8 mouse cellular contexts compared by ENCODE assay signal in genomic region chr3:97888168-97888901, GRCm38 (mm10). TPM values are rescaled to one million over a fixed set of nuclear protein-coding genes. Genes with fewer than 3 reads are reported as not detected.
A peak's percentile ranks its signal among the peaks of the same experiment; 100 is the strongest.
DNase-seq lines count a peak whose midpoint lies in the region; ATAC-seq and TF ChIP-seq lines count a peak whose summit lies in the region.

Pde4dip (minus strand) TSS chr3:97888707.

- H3K36me3 ChIP-seq in kidney, embryonic 15.5 days: no peaks in the 10 kb centered on the region
- no peaks in the 10 kb centered on the region for H3K36me3 ChIP-seq in heart, embryonic 15.5 days
- H3K36me3 ChIP-seq in midbrain, embryonic 14.5 days (ENCODE audit: control insufficient read depth, insufficient read depth, low read length): no peaks in the 10 kb centered on the region

- H3K9ac ChIP-seq in kidney, embryonic 15.5 days: peak within 1 kb of the TSS; percentile 41
- peak within 1 kb of the TSS; percentile 42; the same call in 1 of the 2 replicates for H3K9ac ChIP-seq in heart, embryonic 15.5 days
- peak within 1 kb of the TSS; percentile 87 for H3K9ac ChIP-seq in midbrain, embryonic 14.5 days (replicated peaks; ENCODE audit: low read length)

- peak within 1 kb of the TSS; percentile 43 for H3K4me3 ChIP-seq in kidney, embryonic 15.5 days (replicated peaks)
- peak within 1 kb of the TSS; percentile 33 for H3K4me3 ChIP-seq in embryonic fibroblast, embryonic 13.5 days (ENCODE audit: insufficient read depth, low read length)
- H3K4me3 ChIP-seq in heart, embryonic 15.5 days: peak within 1 kb of the TSS; percentile 53
- H3K4me3 ChIP-seq in midbrain, embryonic 14.5 days (replicated peaks; ENCODE audit: low read depth, low read length): peak within 1 kb of the TSS; percentile 57

- DNase-seq in kidney, postnatal 14 days: no peak
- DNase-seq in adrenal gland, postnatal 36 days: peak in 1 of 2 experiments; percentile 8
- DNase-seq in layer of hippocampus, postnatal 14 days (ENCODE audit: low spot score in 2 of 2): peak; percentile 70 to 72
- DNase-seq in midbrain, embryonic 14.5 days: peak; percentile 74

- H3K4me1 ChIP-seq in kidney, embryonic 15.5 days: peaks cover 8% of the 10 kb centered on the region
- H3K4me1 ChIP-seq in embryonic fibroblast, embryonic 13.5 days (ENCODE audit: control insufficient read depth, insufficient read depth, low read length): no peaks in the 10 kb centered on the region; the same call in 1 of the 2 replicates
- peaks cover 9% of the 10 kb centered on the region for H3K4me1 ChIP-seq in heart, embryonic 15.5 days (replicated peaks)
- H3K4me1 ChIP-seq in midbrain, embryonic 14.5 days (ENCODE audit: control insufficient read depth, insufficient read depth, low read length): no peaks in the 10 kb centered on the region

- TF ChIP-seq CTCF in embryonic fibroblast, embryonic 13.5 days (IDR thresholded peaks at IDR 0.05; ENCODE audit: borderline replicate concordance, insufficient read depth, low read length): no peak

- H3K4me2 ChIP-seq in kidney, embryonic 15.5 days: peak within 1 kb of the TSS; percentile 85
- H3K4me2 ChIP-seq in heart, embryonic 15.5 days: peak within 1 kb of the TSS; percentile 90
- H3K4me2 ChIP-seq in midbrain, embryonic 14.5 days (ENCODE audit: low read length): peak within 1 kb of the TSS; percentile 86

- no peaks in the 10 kb centered on the region for H3K9me3 ChIP-seq in kidney, embryonic 15.5 days (replicated peaks)
- H3K9me3 ChIP-seq in heart, embryonic 15.5 days (replicated peaks): no peaks in the 10 kb centered on the region
- no peaks in the 10 kb centered on the region for H3K9me3 ChIP-seq in midbrain, embryonic 14.5 days (ENCODE audit: control insufficient read depth, low read length)

- H3K27ac ChIP-seq in kidney, embryonic 15.5 days: no peak within 1 kb of the TSS
- H3K27ac ChIP-seq in embryonic fibroblast, embryonic 13.5 days (ENCODE audit: insufficient read depth, low read length): no peak within 1 kb of the TSS
- no peak within 1 kb of the TSS for H3K27ac ChIP-seq in heart, embryonic 15.5 days
- peak within 1 kb of the TSS; percentile 82 for H3K27ac ChIP-seq in midbrain, embryonic 14.5 days (replicated peaks; ENCODE audit: low read depth, low read length)

- WGBS in kidney, embryonic 15.5 days: 2% methylated on average over 44 of the region's 44 CpGs
- 2% methylated on average over 44 of the region's 44 CpGs for whole genome bisulfite sequencing in heart, embryonic 15.5 days
- under 1% methylated on average over 44 of the region's 44 CpGs for WGBS in midbrain, embryonic 14.5 days

- ATAC-seq in kidney, embryonic 15.5 days (replicated peaks; ENCODE audit: low FRiP score): 0 out of 2 replicates have a peak, but pooled peaks have one; percentile 52
- peak; percentile 35; the same call in 1 of the 2 replicates for ATAC-seq in heart, embryonic 15.5 days (replicated peaks; ENCODE audit: insufficient number of reproducible peaks, insufficient read depth, low FRiP score, low read depth)
- peak; percentile 78 for ATAC-seq in midbrain, embryonic 14.5 days (ENCODE audit: low FRiP score, low TSS enrichment)
- ATAC-seq in erythroblast, adult 5-6 weeks (replicated peaks; ENCODE audit: low FRiP score, poor library complexity, severe bottlenecking): no peak

- TF ChIP-seq POLR2A in embryonic fibroblast, embryonic 13.5 days (IDR thresholded peaks at IDR 0.05; ENCODE audit: low read depth, low read length): no peak

- peaks cover 56% of the 10 kb centered on the region for H3K27me3 ChIP-seq in kidney, embryonic 15.5 days
- peaks cover 55% of the 10 kb centered on the region for H3K27me3 ChIP-seq in heart, embryonic 15.5 days
- no peaks in the 10 kb centered on the region; the same call in 1 of the 2 replicates for H3K27me3 ChIP-seq in midbrain, embryonic 14.5 days (ENCODE audit: control insufficient read depth, insufficient read depth, low read length)

RNA-seq across cellular contexts. Expression of gene Pde4dip, which starts in this region (rescaled TPM):
- 23.2 and 23.5 TPM in 2 replicates for polyA plus RNA-seq in kidney, embryonic 15.5 days (2015; fragmentation: Nextera tagmentation; extraction: Ambion mirVana)
- total RNA-seq in adrenal gland, postnatal 36 days (2021): 10 to 100 TPM; 25.3 to 28.1 TPM
- 43.1 and 56.1 TPM in 2 replicates for polyA plus RNA-seq in embryonic fibroblast, embryonic 13.5 days (2011; ENCODE audit: insufficient read length, low read depth, missing spikeins)
- 93.0 and 99.0 TPM in 2 replicates for polyA plus RNA-seq in heart, embryonic 15.5 days (2015; fragmentation: Nextera tagmentation; extraction: Ambion mirVana)
- total RNA-seq in layer of hippocampus, postnatal 14 days (2021): 100 to 1,000 TPM; 214 to 250 TPM
- polyA plus RNA-seq in midbrain, embryonic 14.5 days (2014; fragmentation: Nextera tagmentation; extraction: Ambion mirVana): 63.3 and 76.3 TPM in 2 replicates
- total RNA-seq in erythroblast, adult 5-6 weeks (2015; ENCODE audit: low replicate concordance): 1.0 and 2.9 TPM in 2 replicates
- total RNA-seq in erythroblast, adult 5-6 weeks (2017; ENCODE audit: low replicate concordance): 1.4 and 4.6 TPM in 2 replicates

Comparison
In these comparisons a context has a peak if more than half of its experiments do, and no peak if none do; other contexts are left out.
1. RNA of gene Pde4dip (total RNA-seq): 214 to 250 TPM in layer of hippocampus, postnatal 14 days; 25.3 to 28.1 TPM in adrenal gland, postnatal 36 days and 1.0 to 4.6 TPM in erythroblast, adult 5-6 weeks; every median in the first group is over 4 times any median in the second.
2. Peak in every context shown above with its lines, with median percentiles within 50 percentile points of each other: H3K4me2 ChIP-seq, H3K4me3 ChIP-seq and H3K9ac ChIP-seq.